9 mouse cellular contexts compared by ENCODE assay signal in the genomic region with DNA sequence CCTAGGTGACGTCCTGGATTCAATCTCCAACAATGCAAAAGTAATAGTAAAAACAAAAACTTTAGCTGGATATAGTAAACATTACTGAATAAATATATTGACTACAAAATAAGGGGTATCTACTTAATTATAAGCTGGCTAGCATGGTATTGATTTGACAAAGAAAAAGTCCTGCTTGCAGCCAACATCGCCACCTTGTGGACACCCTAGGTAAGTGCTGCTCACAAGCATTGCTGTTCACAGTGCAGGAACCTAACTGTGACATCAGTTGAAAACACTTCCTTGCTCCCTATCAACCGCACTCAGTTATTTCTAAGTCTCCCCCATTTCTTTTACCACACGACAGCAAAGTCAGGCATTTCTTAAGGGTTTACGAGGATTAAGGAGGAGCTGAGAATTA. TPM values are rescaled to one million over a fixed set of nuclear protein-coding genes. Genes with fewer than 3 reads are reported as not detected.
DNase-seq lines count a peak whose midpoint lies in the region; ATAC-seq and TF ChIP-seq lines count a peak whose summit lies in the region.
"Had no signal": no experiment of that assay in that cellular context is flagged by ENCODE, and none has a peak within 500 bp of the region (broad histone marks: within the 10 kb centered on the region; RNA-seq: fewer than 3 reads in every experiment).

No protein-coding gene starts in this region.

- H3K27me3 ChIP-seq in forebrain, embryonic 11.5 days (ENCODE audit: control insufficient read depth, insufficient read depth, low read length): no peaks in the 10 kb centered on the region
- H3K27me3 ChIP-seq in forebrain, embryonic 15.5 days: no peaks in the 10 kb centered on the region
- H3K27me3 ChIP-seq in midbrain, embryonic 10.5 days (ENCODE audit: low read depth, poor library complexity, severe bottlenecking): no peaks in the 10 kb centered on the region
- H3K27me3 ChIP-seq in midbrain, embryonic 15.5 days (replicated peaks): no peaks in the 10 kb centered on the region
- H3K27me3 ChIP-seq in thymus, adult 2 months (ENCODE audit: control insufficient read depth, insufficient read depth, low read length): no peaks in the 10 kb centered on the region

- no peak for TF ChIP-seq POLR2A in thymus, adult 2 months (IDR thresholded peaks at IDR 0.05; ENCODE audit: control insufficient read depth, extremely low read depth, insufficient read depth, low read length, poor library complexity)

- H3K27ac ChIP-seq in forebrain, embryonic 11.5 days (ENCODE audit: low read depth, low read length): no peak overlapping the region
- no peak overlapping the region for H3K27ac ChIP-seq in forebrain, embryonic 15.5 days (replicated peaks)
- H3K27ac ChIP-seq in midbrain, embryonic 10.5 days (replicated peaks): no peak overlapping the region
- H3K27ac ChIP-seq in midbrain, embryonic 15.5 days: no peak overlapping the region
- no peak overlapping the region for H3K27ac ChIP-seq in thymus, adult 2 months (ENCODE audit: control insufficient read depth, insufficient read depth, low read length)

- no peak overlapping the region for H3K4me2 ChIP-seq in forebrain, embryonic 11.5 days (ENCODE audit: low read depth, low read length, severe bottlenecking)
- H3K4me2 ChIP-seq in forebrain, embryonic 15.5 days (replicated peaks): no peak overlapping the region
- H3K4me2 ChIP-seq in midbrain, embryonic 15.5 days: no peak overlapping the region

- TF ChIP-seq CTCF in thymus, adult 2 months (IDR thresholded peaks at IDR 0.05; ENCODE audit: borderline replicate concordance, control insufficient read depth, extremely low read depth, insufficient read depth, low read length, poor library complexity): no peak

- peaks cover 21% of the 10 kb centered on the region for H3K36me3 ChIP-seq in forebrain, embryonic 11.5 days (ENCODE audit: control insufficient read depth, insufficient read depth, low read length)
- H3K36me3 ChIP-seq in forebrain, embryonic 15.5 days: peaks cover 76% of the 10 kb centered on the region
- H3K36me3 ChIP-seq in midbrain, embryonic 10.5 days: peaks cover 94% of the 10 kb centered on the region
- peaks cover 52% of the 10 kb centered on the region for H3K36me3 ChIP-seq in midbrain, embryonic 15.5 days (replicated peaks)
- peaks cover 46% of the 10 kb centered on the region for H3K36me3 ChIP-seq in thymus, adult 2 months (ENCODE audit: control insufficient read depth, insufficient read depth, low read length)

- H3K4me1 ChIP-seq in forebrain, embryonic 11.5 days (replicated peaks; ENCODE audit: control insufficient read depth, insufficient read depth, low read length): no peaks in the 10 kb centered on the region
- no peaks in the 10 kb centered on the region for H3K4me1 ChIP-seq in forebrain, embryonic 15.5 days
- peaks cover 5% of the 10 kb centered on the region; the same call in 1 of the 2 replicates for H3K4me1 ChIP-seq in midbrain, embryonic 10.5 days
- no peaks in the 10 kb centered on the region for H3K4me1 ChIP-seq in midbrain, embryonic 15.5 days
- peaks cover 12% of the 10 kb centered on the region for H3K4me1 ChIP-seq in thymus, adult 2 months (replicated peaks; ENCODE audit: control insufficient read depth, insufficient read depth, low read length)

- H3K9me3 ChIP-seq in forebrain, embryonic 11.5 days (ENCODE audit: control insufficient read depth, low read length): no peaks in the 10 kb centered on the region
- no peaks in the 10 kb centered on the region for H3K9me3 ChIP-seq in forebrain, embryonic 15.5 days
- no peaks in the 10 kb centered on the region for H3K9me3 ChIP-seq in midbrain, embryonic 10.5 days (replicated peaks)
- H3K9me3 ChIP-seq in midbrain, embryonic 15.5 days: no peaks in the 10 kb centered on the region

- 65% methylated on average over 5 of the region's 5 CpGs for WGBS in forebrain, embryonic 11.5 days
- 67% methylated on average over 5 of the region's 5 CpGs for WGBS in forebrain, embryonic 15.5 days
- WGBS in midbrain, embryonic 10.5 days: 70% methylated on average over 5 of the region's 5 CpGs
- 69% methylated on average over 5 of the region's 5 CpGs for WGBS in midbrain, embryonic 15.5 days
- 74% methylated on average over 5 of the region's 5 CpGs for WGBS in thymus, adult 2 months

- no peak overlapping the region for H3K9ac ChIP-seq in forebrain, embryonic 11.5 days (ENCODE audit: low read length)
- no peak overlapping the region for H3K9ac ChIP-seq in forebrain, embryonic 15.5 days (replicated peaks)
- H3K9ac ChIP-seq in midbrain, embryonic 15.5 days: no peak overlapping the region

- DNase-seq in forebrain, embryonic 11.5 days (ENCODE audit: low spot score): peak; percentile 70
- peak; percentile 50 for DNase-seq in midbrain, embryonic 10.5 days (ENCODE audit: low spot score)
- peak; percentile 63 for DNase-seq in brain, adult 2 months (ENCODE audit: low read depth, low spot score)
- DNase-seq in thymus, adult 2 months: peak; percentile 58

- no peak for ATAC-seq in forebrain, embryonic 11.5 days (replicated peaks; ENCODE audit: low FRiP score)
- ATAC-seq in forebrain, embryonic 15.5 days (replicated peaks): no peak
- no peak for ATAC-seq in midbrain, embryonic 15.5 days (replicated peaks)
- ATAC-seq in inflammation-experienced regulatory T-cells, adult 6 months: peak; percentile 76
- ATAC-seq in megakaryocyte-erythroid progenitor cell, adult 5-6 weeks (replicated peaks; ENCODE audit: low FRiP score, low TSS enrichment, poor library complexity, severe bottlenecking): peak; percentile 67

- no peak overlapping the region for H3K4me3 ChIP-seq in forebrain, embryonic 11.5 days (ENCODE audit: low read depth, low read length)
- no peak overlapping the region for H3K4me3 ChIP-seq in forebrain, embryonic 15.5 days
- no peak overlapping the region for H3K4me3 ChIP-seq in midbrain, embryonic 10.5 days
- no peak overlapping the region for H3K4me3 ChIP-seq in midbrain, embryonic 15.5 days
- no peak overlapping the region for H3K4me3 ChIP-seq in thymus, adult 2 months (ENCODE audit: control insufficient read depth, insufficient read depth, low read length)

RNA-seq across cellular contexts. Expression of gene Yeats4, which starts 7.5 kb away (rescaled TPM):
- polyA plus RNA-seq in forebrain, embryonic 11.5 days (2014; fragmentation: Nextera tagmentation; extraction: Ambion mirVana): 153 and 165 TPM in 2 replicates
- polyA plus RNA-seq in forebrain, embryonic 15.5 days (2015; fragmentation: Nextera tagmentation; extraction: Ambion mirVana): 101 and 106 TPM in 2 replicates
- 124 and 130 TPM in 2 replicates for polyA plus RNA-seq in midbrain, embryonic 10.5 days (2016; fragmentation: Nextera tagmentation; extraction: Ambion mirVana)
- 111 and 116 TPM in 2 replicates for polyA plus RNA-seq in midbrain, embryonic 15.5 days (2015; fragmentation: Nextera tagmentation; extraction: Ambion mirVana)
- polyA plus RNA-seq in inflammation-experienced regulatory T-cells, adult 6 months (2017; shearing (Covaris generic)): 10 to 100 TPM; 22.8 to 31.7 (median 25.0) TPM
- 65.0 and 70.8 TPM in 2 replicates for total RNA-seq in megakaryocyte-erythroid progenitor cell, adult 5-6 weeks (2014; fragmentation: Nextera tagmentation)
- total RNA-seq in megakaryocyte-erythroid progenitor cell, adult 5-6 weeks (2017): 113 and 125 TPM in 2 replicates
- polyA plus RNA-seq in thymus, adult 2 months (2012; rRNA removed): 41.6 and 43.3 TPM in 2 replicates

RNA-seq across cellular contexts. Expression of gene 9530003J23Rik, which starts 21.7 kb away (rescaled TPM):
- polyA plus RNA-seq in forebrain, embryonic 11.5 days (2014; fragmentation: Nextera tagmentation; extraction: Ambion mirVana): not detected in 2 replicates
- polyA plus RNA-seq in forebrain, embryonic 15.5 days (2015; fragmentation: Nextera tagmentation; extraction: Ambion mirVana): not detected in 2 replicates
- polyA plus RNA-seq in midbrain, embryonic 10.5 days (2016; fragmentation: Nextera tagmentation; extraction: Ambion mirVana): not detected in 2 replicates
- polyA plus RNA-seq in midbrain, embryonic 15.5 days (2015; fragmentation: Nextera tagmentation; extraction: Ambion mirVana): not detected in 2 replicates
- not detected for polyA plus RNA-seq in inflammation-experienced regulatory T-cells, adult 6 months (2017; shearing (Covaris generic))
- total RNA-seq in megakaryocyte-erythroid progenitor cell, adult 5-6 weeks (2014; fragmentation: Nextera tagmentation): not detected in 2 replicates
- total RNA-seq in megakaryocyte-erythroid progenitor cell, adult 5-6 weeks (2017): not detected in 2 replicates
- not detected in 2 replicates for polyA plus RNA-seq in thymus, adult 2 months (2012; rRNA removed)
- total RNA-seq: layer of hippocampus, adult 18-20 months had no signal

Comparison
In these comparisons a context has a peak if more than half of its experiments do, and no peak if none do; other contexts are left out.
1. ATAC-seq: peak in inflammation-experienced regulatory T-cells, adult 6 months (single experiment) and megakaryocyte-erythroid progenitor cell, adult 5-6 weeks (single experiment); none in forebrain, embryonic 11.5 days (single experiment), forebrain, embryonic 15.5 days (single experiment) and midbrain, embryonic 15.5 days (single experiment).
2. Peak in every context shown above with its lines, with median percentiles within 50 percentile points of each other: DNase-seq.